Mouse (Mus musculus): ENCODE results near the gene Cxcr6. TPM values are rescaled to one million over a fixed set of nuclear protein-coding genes. Genes with fewer than 3 reads are reported as not detected.

Gene Cxcr6
- polyA plus RNA-seq, 1 experiment from 2014 or later = 0.42 TPM

DNA sequence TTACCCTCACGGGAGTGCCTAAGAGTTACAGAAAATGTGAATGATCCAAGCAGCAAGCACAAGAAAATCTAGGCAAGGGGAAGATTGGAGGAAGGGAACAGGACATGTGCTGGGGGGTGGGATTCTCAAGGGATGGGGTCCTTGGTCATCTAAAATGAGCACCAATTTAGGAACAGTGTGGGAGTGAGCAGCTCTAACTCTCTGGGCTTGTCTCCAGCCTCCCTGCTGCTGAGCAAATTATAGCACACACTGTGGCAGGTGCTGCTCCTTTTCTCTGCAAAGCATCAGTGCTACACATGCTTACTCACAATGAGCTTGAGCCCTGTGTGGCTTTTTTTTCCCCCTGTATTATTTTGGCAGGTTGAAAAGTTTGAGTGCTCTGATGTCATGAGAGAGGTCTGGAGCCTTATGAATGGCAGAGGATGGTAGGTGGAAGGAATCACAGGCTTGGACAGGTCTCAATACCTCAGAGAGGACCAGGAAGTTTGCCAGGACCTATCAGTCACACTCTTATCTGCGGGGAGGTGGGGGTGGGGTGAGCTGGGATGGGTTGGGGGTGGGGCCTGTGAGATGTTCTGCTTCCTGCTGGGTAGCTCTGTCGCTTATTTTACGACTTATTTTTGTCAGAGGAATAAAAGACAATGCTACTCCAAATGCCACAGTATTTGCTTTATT, 17.3 kb upstream of the Cxcr6 start:
- Histone ChIP-seq H3K4me1 (replicated peaks) (no peaks in the 10 kb centered on the region), H3K27ac (0 out of 2 replicates have a peak overlapping the region, but pooled peaks have one; percentile 19), H3K4me2 (no peak overlapping the region), H3K4me3 (no peak overlapping the region), H3K27me3 (no peaks in the 10 kb centered on the region), H3K36me3 (peaks cover 45% of the 10 kb centered on the region), H3K9ac (no peak overlapping the region), H3K9me3 (replicated peaks) (no peaks in the 10 kb centered on the region; the same call in 1 of the 2 replicates)
- 49% methylated on average over 4 of the region's 4 CpGs for WGBS
- no peak for ATAC-seq (replicated peaks; ENCODE audit: insufficient number of reproducible peaks, insufficient read depth, low FRiP score, low read depth)

DNA sequence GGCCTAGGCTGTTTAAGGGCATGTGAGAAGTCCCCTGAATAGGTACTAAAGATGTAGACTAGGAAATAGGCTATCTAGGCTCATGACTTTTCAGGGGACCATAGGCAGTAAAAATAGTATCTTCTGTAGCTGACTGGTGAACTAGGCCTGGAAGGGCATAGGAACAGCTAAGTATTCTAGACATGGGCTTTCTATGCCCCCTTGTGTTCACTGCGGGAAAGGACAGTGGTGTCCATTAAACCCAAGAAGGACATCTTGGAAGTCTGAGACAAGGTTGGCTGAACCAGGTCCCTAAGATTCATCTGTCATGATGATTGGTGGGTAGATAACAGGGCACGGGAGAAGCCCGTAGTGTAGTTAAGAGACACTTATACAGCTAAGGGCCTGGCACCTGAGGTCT, 10.1 kb upstream of the Cxcr6 start:
- no peaks in the 10 kb centered on the region for H3K9me3 ChIP-seq (replicated peaks)
- H3K9ac ChIP-seq = no peak overlapping the region
- H3K27me3 ChIP-seq = no peaks in the 10 kb centered on the region
- peaks cover 74% of the 10 kb centered on the region for H3K36me3 ChIP-seq
- 46% methylated on average over 3 of the region's 3 CpGs for WGBS
- H3K4me3 ChIP-seq = no peak overlapping the region
- ATAC-seq (replicated peaks; ENCODE audit: insufficient number of reproducible peaks, insufficient read depth, low FRiP score, low read depth) = peak; percentile 50; the same call in 1 of the 2 replicates
- no peak overlapping the region for H3K4me2 ChIP-seq
- H3K27ac ChIP-seq = no peak overlapping the region
- no peaks in the 10 kb centered on the region for H3K4me1 ChIP-seq (replicated peaks)

DNA sequence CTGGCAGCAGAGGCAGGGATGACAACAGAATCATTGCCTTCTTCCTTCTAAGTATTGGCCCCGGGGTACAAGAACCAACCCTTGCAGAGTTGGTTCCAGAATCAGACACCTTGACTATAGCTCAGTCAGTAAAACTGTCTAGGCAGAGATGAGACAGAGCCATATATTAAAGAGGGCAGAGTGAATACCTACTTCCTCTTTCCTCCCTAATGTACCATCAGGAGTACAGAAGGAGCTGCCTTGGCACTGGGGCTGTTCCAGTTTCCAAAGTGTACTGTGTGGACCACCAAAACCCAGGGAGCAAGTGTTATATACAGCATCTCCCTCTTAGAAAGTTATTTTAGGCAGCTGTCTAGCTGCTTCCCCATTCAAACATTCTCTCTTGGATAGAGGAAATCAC, 4.7 kb upstream of the Cxcr6 start:
- Histone ChIP-seq H3K27me3 (no peaks in the 10 kb centered on the region), H3K4me2 (no peak overlapping the region), H3K9ac (no peak overlapping the region), H3K4me1 (replicated peaks) (no peaks in the 10 kb centered on the region), H3K36me3 (peaks cover 40% of the 10 kb centered on the region), H3K4me3 (no peak overlapping the region), H3K9me3 (replicated peaks) (no peaks in the 10 kb centered on the region), H3K27ac (no peak overlapping the region)
- no peak for ATAC-seq (replicated peaks; ENCODE audit: insufficient number of reproducible peaks, insufficient read depth, low FRiP score, low read depth)
- 79% methylated on average over 1 of the region's 1 CpGs for WGBS

DNA sequence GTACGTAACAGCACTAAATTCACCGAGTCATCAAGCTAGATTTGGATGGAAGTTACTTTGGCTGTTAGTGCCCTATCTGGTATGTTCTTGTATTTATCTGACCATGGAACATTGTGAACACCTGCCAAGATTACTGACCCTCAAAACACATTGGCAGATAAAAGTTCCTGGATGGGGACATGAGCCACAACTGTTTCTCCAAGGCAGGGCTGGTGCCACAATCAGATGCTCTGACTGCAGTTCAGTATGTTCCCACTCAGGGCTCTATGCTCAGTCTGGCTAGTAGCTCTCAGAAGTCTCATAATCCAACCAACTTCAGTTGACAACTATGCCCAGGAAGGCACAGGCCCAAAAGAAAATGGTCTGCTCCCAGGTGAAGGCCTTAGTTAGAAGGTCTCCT, 3.9 kb upstream of the Cxcr6 start:
- no peaks in the 10 kb centered on the region for H3K27me3 ChIP-seq
- no peak overlapping the region for H3K4me3 ChIP-seq
- no peak overlapping the region for H3K27ac ChIP-seq
- no peaks in the 10 kb centered on the region for H3K4me1 ChIP-seq (replicated peaks)
- H3K36me3 ChIP-seq = peaks cover 31% of the 10 kb centered on the region; the same call in 1 of the 2 replicates
- H3K9me3 ChIP-seq (replicated peaks) = no peaks in the 10 kb centered on the region
- H3K4me2 ChIP-seq = no peak overlapping the region
- ATAC-seq (replicated peaks; ENCODE audit: insufficient number of reproducible peaks, insufficient read depth, low FRiP score, low read depth) = no peak
- no peak overlapping the region for H3K9ac ChIP-seq
- 91% methylated on average over 2 of the region's 2 CpGs for WGBS

DNA sequence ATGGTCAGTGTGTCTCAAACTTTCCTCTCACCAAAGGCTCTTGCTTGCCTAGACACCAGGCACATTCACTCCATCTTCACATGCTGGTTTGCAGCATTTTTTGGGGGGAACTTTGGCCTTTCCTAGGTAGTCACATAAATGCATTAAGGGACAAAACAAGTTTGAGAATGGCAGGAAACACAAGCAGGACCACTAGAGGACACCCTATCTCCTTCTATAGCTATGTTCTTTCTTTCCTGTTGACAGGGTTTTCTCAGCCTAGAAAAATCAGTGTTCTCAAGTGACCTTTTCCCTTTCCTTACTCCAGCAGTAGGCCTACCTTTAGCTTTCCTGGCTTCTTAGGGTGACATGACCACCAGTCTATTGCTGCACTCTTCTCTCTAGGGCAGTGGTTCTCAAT, 3.4 kb upstream of the Cxcr6 start:
- no peak for ATAC-seq (replicated peaks; ENCODE audit: insufficient number of reproducible peaks, insufficient read depth, low FRiP score, low read depth)
- Histone ChIP-seq H3K9me3 (replicated peaks) (no peaks in the 10 kb centered on the region), H3K9ac (no peak overlapping the region), H3K27me3 (no peaks in the 10 kb centered on the region), H3K4me2 (no peak overlapping the region), H3K36me3 (peaks cover 26% of the 10 kb centered on the region; the same call in 1 of the 2 replicates), H3K27ac (no peak overlapping the region), H3K4me3 (no peak overlapping the region), H3K4me1 (replicated peaks) (no peaks in the 10 kb centered on the region)

DNA sequence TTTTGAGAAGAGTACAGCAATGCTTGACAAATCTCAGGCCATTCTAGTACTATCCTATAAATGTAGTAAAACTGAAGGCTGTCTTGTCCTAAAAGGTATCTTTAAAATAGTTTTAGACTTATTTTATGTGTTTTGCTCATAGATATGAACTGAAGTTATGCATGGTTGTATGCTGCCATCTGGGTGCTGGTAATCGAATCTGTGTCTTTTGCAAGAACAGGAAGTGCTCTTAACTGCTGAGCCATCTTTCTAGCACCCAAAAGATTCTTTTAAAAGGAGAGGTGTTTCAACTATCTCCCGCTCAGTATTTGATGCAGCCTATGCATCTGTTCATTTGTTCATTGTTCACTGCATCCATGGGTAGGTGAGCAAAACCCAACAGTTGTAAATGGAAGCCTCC, 1.0 kb upstream of the Cxcr6 start:
- no peak overlapping the region for H3K9ac ChIP-seq
- H3K9me3 ChIP-seq (replicated peaks) = no peaks in the 10 kb centered on the region
- no peak overlapping the region for H3K4me3 ChIP-seq
- WGBS = 84% methylated on average over 2 of the region's 2 CpGs
- H3K4me2 ChIP-seq = no peak overlapping the region
- H3K27me3 ChIP-seq = no peaks in the 10 kb centered on the region
- ATAC-seq (replicated peaks; ENCODE audit: insufficient number of reproducible peaks, insufficient read depth, low FRiP score, low read depth) = no peak
- no peak overlapping the region for H3K27ac ChIP-seq
- 0 out of 2 replicates have a peak, but pooled peaks cover 3% of the 10 kb centered on the region for H3K4me1 ChIP-seq (replicated peaks)
- H3K36me3 ChIP-seq = peaks cover 22% of the 10 kb centered on the region

DNA sequence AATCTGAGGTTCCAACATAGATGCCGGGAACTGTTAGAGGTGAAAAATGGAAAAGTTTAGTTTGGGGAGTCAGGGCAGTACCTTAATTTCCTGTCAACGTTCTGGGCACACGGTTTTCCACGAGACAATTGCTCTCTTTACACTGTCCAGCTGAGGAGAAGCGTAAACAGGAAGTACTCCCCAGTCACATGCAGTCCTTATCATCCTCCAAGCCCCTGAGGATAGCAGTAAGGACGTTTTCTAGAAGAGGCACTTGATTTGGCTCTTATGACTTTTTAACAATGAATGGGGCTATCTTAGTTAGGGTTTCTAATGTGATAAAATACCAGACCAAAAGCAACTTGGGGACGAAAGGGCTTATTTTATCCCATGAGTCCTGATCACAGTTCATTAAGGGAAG, 2.3 kb downstream of the Cxcr6 start:
- no peak for ATAC-seq (replicated peaks; ENCODE audit: insufficient number of reproducible peaks, insufficient read depth, low FRiP score, low read depth)
- H3K27ac ChIP-seq = no peak overlapping the region
- no peaks in the 10 kb centered on the region for H3K9me3 ChIP-seq (replicated peaks)
- WGBS = 43% methylated on average over 7 of the region's 7 CpGs
- H3K36me3 ChIP-seq = peaks cover 26% of the 10 kb centered on the region
- H3K27me3 ChIP-seq = no peaks in the 10 kb centered on the region
- no peak overlapping the region for H3K4me3 ChIP-seq
- no peak overlapping the region for H3K9ac ChIP-seq
- no peak overlapping the region for H3K4me2 ChIP-seq
- H3K4me1 ChIP-seq (replicated peaks) = 0 out of 2 replicates have a peak, but pooled peaks cover 3% of the 10 kb centered on the region

DNA sequence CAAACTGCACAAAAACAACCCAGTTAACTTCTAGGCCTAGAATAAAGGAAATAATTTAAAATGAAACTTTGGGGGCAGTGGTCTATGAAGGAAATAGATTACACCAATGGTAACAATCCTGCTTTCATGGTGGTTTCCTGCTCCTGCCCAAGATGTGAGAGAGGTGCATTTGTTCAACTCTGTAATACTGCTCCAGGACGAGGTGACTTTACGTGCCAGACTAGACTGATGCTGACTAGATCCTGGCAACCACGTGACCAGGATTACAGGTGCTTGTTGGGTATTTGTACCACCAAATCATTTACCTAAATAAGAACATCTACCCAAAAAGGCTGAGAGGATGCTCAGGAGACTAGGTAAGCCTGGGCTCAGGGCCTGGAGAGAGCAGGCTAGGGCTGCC, 5.6 kb downstream of the Cxcr6 start:
- Histone ChIP-seq H3K4me1 (replicated peaks) (0 out of 2 replicates have a peak, but pooled peaks cover 8% of the 10 kb centered on the region), H3K9ac (no peak overlapping the region), H3K4me3 (no peak overlapping the region), H3K27me3 (no peaks in the 10 kb centered on the region), H3K36me3 (peaks cover 42% of the 10 kb centered on the region), H3K4me2 (no peak overlapping the region), H3K27ac (no peak overlapping the region), H3K9me3 (replicated peaks) (no peaks in the 10 kb centered on the region)
- WGBS = 86% methylated on average over 3 of the region's 3 CpGs
- no peak for ATAC-seq (replicated peaks; ENCODE audit: insufficient number of reproducible peaks, insufficient read depth, low FRiP score, low read depth)

DNA sequence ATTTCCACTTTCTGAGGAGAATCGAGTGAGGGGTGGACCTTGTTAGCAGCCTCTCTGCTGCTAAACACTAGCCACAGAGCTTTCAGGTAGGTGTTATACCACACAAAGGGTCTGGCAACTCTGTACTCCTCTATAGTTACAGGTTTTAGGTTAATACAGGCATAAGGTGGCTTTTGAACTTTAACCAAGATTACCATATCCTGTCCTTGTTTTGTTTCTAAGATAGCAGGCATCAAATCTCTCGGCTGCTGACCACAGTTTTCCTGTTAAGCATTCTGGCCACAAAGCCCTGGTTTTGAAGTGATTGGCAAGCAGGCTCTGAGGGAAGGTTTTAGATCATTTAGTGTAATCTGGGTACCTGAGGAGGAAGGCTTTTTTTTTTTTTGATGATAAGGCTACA, 8.1 kb downstream of the Cxcr6 start:
- no peak overlapping the region for H3K9ac ChIP-seq
- H3K27ac ChIP-seq = no peak overlapping the region
- no peak overlapping the region for H3K4me3 ChIP-seq
- H3K36me3 ChIP-seq = peaks cover 65% of the 10 kb centered on the region
- H3K9me3 ChIP-seq (replicated peaks) = no peaks in the 10 kb centered on the region
- ATAC-seq (replicated peaks; ENCODE audit: insufficient number of reproducible peaks, insufficient read depth, low FRiP score, low read depth) = no peak
- H3K4me2 ChIP-seq = no peak overlapping the region
- 0 out of 2 replicates have a peak, but pooled peaks cover 5% of the 10 kb centered on the region for H3K4me1 ChIP-seq (replicated peaks)
- 58% methylated on average over 2 of the region's 2 CpGs for WGBS
- H3K27me3 ChIP-seq = no peaks in the 10 kb centered on the region

DNA sequence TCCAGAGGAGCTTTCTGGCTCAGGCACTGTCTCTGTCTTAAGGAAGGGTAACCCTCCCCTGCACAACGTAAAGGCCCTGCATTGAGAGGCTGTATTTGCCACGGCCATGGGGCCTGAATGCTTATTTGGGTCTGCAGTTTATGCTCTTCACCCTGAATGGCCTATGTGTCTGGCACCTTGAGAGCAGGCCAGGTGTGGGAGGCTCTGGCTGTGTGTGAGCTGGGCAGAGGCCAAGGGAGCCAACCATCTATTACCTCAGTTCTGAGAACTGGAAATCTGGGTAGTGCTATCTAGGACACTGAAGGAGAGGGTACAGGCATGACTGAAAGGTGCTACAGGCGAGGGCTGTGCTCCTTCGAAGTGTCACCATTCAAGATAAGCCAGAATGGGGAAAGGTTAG, 8.5 kb downstream of the Cxcr6 start:
- Histone ChIP-seq H3K4me1 (replicated peaks) (0 out of 2 replicates have a peak, but pooled peaks cover 5% of the 10 kb centered on the region), H3K4me3 (no peak overlapping the region), H3K9me3 (replicated peaks) (no peaks in the 10 kb centered on the region), H3K9ac (no peak overlapping the region), H3K36me3 (peaks cover 68% of the 10 kb centered on the region), H3K27ac (no peak overlapping the region), H3K4me2 (no peak overlapping the region), H3K27me3 (no peaks in the 10 kb centered on the region)
- no peak for ATAC-seq (replicated peaks; ENCODE audit: insufficient number of reproducible peaks, insufficient read depth, low FRiP score, low read depth)
- 53% methylated on average over 4 of the region's 4 CpGs for WGBS

DNA sequence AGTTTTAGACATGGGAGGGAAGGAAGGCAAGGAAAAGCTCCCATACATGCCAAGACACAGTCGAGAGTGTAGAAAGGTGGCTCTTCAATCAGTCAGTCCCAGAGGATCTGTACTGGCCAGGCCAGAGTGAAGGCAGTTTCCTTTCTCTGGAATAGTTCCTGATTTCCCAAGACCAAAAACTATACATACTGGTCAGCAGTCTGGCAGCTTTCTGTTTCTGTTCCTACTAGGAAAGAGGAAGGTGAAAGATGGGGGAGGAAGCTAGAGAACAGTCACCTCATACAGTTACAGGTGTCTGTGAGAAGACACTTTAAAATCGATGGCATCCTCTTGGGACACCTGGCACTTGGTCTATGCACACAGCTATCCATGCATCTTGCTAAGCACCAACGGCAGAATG, 9.2 kb downstream of the Cxcr6 start:
- peaks cover 65% of the 10 kb centered on the region for H3K36me3 ChIP-seq
- H3K27ac ChIP-seq = no peak overlapping the region
- ATAC-seq (replicated peaks; ENCODE audit: insufficient number of reproducible peaks, insufficient read depth, low FRiP score, low read depth) = no peak
- 76% methylated on average over 3 of the region's 3 CpGs for WGBS
- H3K27me3 ChIP-seq = no peaks in the 10 kb centered on the region
- no peaks in the 10 kb centered on the region for H3K9me3 ChIP-seq (replicated peaks)
- no peak overlapping the region for H3K4me3 ChIP-seq
- 0 out of 2 replicates have a peak, but pooled peaks cover 5% of the 10 kb centered on the region for H3K4me1 ChIP-seq (replicated peaks)
- no peak overlapping the region for H3K9ac ChIP-seq
- H3K4me2 ChIP-seq = no peak overlapping the region

DNA sequence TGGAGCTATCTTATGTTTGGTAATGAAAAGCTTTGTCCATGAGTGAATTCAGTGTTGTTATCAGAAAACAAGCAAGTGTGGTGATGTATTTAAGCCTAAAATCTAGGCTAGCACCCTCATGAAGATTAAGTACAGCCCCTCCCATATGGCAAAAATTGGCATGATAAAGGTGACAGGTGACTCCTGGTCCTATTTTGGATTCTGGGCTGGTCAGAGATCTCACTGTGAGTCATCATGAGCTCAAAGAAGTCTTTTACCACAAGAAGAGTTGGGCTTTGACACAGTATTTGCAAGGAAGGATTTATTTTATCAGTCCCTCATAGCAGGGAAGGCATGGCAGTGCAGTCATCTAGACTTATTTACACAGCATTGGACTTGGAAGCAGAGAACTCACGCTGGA, 9.7 kb downstream of the Cxcr6 start:
- ATAC-seq (replicated peaks; ENCODE audit: insufficient number of reproducible peaks, insufficient read depth, low FRiP score, low read depth) = no peak
- Histone ChIP-seq H3K4me2 (no peak overlapping the region), H3K9ac (no peak overlapping the region), H3K9me3 (replicated peaks) (no peaks in the 10 kb centered on the region), H3K27me3 (no peaks in the 10 kb centered on the region), H3K27ac (no peak overlapping the region), H3K36me3 (peaks cover 65% of the 10 kb centered on the region), H3K4me1 (replicated peaks) (0 out of 2 replicates have a peak, but pooled peaks cover 5% of the 10 kb centered on the region), H3K4me3 (no peak overlapping the region)
- 78% methylated on average over 1 of the region's 1 CpGs for WGBS

Data from heart, embryonic 15.5 days (tissue).